Mouse (Mus musculus): ENCODE data around the gene Mrps10.
"Not testable (repeated sequence)": the region's sequence is repeated elsewhere in the genome, so short reads cannot be mapped to it uniquely, and the experiment has no call there.

The Mrps10 gene

DNA sequence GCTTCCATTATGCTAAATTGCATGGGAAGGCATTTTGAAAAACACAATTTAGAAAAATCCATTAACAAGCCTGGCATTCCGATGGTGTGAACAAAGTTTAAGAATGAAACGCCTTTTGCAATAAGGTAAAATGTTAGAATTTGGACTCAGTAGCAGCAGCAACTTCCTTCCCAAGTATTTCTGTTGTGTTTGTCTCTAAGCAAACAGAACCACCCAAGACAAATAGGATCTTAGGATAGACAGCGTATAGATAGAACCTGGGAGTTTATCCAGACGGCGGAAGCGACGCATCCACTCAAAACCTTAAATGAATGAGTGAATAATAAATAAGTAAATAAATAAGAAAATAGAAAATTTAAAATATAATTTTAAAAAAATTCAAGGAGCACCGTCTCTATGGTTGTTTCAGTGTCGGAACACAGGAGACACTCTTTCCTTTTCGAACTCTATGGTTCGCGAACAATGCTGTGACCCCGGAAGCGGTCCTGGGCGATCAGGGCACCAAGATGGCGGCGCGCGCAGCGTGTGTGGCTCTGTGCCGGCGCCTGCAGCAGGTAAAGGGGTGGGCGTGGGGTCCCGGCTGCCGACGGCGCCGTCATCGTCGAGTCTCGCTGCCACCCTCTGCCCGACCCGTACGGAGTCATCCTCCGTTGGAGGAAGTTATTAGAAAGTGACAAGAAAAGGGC lies at the start of gene Mrps10:
Gene Mrps10, plus strand, starts transcription at position 487 of the 686 bp plus-strand sequence.
- DNase-seq (ENCODE audit: low read depth, low spot score) = peak; percentile 86

DNA sequence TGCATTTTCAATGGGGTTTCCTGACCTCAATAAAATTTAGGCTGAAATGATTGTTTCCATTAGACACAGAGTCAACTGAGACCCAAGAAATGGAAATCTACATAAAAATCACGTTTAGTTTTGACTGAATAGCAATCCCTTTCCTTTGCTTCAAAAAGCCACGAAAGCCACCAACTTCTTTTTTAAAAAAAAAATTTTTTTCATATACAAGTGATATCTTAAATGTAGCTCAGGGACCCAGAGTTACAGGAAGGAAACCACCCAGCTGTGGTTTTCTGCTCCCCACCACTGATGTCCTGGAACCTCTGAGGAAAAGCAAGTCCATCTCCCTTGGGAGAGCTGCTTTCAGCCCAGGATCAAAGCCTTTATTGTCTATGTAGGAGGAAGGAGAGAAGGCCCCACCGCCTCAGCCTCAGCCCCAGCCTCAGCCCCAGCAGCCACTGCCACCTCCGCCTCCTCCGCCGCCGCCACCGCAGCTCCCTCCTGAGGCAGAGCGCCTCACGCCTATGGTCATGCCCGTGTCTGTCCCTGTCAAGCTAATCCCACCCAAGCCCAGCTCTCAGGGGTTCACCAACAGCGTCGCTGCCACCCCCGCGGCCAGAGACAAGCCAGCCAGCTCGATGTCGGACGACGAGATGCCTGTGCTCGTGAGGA lies 49.6 kb upstream of the Mrps10 start:
- DNase-seq (ENCODE audit: low read depth, low spot score) = no peak

DNA sequence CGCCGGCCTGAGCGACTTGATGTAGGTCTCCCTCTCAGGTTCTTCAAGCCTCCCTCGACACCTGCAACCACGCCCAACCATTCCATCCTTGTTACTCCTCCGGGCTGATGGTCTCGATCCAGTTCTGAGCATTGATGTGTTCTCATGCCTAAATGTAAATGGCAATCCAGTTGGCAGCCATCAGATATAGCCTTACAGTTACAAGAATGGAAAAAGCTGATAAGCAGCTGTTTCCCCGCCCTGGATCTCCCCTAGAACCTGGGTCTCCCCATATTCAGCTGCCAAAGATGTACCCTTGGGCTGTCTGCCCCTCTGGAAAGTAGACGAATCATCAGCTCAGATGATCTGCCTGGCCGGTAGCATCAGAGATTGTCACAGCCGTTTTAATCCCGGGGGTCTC lies 48.9 kb upstream of the Mrps10 start:
- no peak for DNase-seq (ENCODE audit: low read depth, low spot score)

DNA sequence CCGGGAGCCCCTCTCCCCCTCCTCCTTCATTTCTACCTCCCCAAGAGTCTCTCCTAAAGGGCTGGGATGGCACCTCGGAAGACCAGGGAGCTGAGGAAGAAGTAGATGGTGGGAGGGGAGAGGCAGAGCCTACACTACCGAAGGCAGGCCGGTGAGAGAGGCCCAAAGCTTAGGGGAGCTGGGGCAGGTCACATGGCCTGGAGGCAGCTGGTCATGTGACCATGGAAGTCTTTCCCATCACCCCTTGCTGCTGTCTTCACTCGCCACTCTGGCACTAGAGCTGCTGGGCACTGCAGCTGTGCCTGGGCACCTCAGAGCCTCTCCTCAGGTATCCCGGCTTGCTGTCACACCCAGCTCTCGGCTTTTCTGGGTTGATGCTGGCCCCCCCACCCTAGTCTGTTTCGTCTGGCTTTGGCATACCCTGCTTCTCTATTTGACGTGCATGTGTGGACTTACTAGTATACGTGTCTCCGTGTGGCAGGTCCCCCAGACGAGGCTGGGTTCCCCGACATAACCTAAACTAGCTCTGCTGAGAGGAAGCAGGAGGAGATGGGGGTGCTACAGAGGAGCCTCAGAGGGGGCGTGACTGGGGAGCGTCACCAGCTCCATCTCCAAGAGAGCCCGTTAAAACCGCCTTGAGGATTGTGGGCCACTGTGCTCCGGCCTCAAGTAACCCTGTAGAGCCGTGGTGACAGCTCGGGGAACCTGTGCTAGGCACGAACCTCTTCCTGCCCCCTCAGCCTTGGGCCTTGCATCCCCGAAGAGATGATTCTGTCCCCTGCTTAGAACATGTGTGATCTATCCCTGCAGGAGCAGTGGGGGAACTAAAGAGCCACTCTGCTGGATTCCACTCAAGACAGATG lies 46.3 kb upstream of the Mrps10 start:
- DNase-seq (ENCODE audit: low read depth, low spot score) = no peak

DNA sequence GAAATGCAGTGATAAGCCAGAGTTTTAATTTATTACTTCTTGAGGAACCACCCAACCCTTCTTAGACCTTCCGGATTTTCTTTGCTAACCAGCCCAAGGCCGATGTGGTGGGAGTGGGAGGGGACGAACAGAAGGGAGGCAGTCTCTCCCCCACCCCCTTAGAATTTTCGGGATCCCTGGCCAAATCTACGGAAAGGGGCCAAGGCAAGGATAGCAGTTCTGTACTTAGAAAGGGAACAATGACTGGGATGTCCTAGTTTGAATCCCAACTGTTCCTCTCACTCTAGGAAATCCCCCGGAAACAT lies 45.7 kb upstream of the Mrps10 start:
- DNase-seq (ENCODE audit: low read depth, low spot score) = no peak

DNA sequence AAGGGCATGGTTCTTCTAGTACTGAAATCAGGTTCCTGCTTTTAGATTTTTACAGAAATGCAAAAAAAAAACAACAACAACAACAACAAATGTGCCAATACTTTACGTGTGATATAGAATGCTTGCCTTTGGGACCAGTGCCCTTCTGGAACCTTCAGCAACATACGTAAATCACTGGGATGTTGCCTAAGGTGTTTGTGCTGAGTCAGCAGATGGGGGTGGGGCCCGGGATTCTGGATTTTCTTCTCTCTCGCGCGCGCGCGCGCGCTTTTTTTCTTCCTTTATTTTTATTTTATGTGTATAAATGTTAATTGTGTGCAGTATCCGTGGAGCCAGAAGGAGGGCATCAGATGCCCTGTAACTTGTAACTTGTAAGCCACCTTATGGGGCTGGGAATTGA lies 41.1 kb upstream of the Mrps10 start:
- no peak for DNase-seq (ENCODE audit: low read depth, low spot score)

DNA sequence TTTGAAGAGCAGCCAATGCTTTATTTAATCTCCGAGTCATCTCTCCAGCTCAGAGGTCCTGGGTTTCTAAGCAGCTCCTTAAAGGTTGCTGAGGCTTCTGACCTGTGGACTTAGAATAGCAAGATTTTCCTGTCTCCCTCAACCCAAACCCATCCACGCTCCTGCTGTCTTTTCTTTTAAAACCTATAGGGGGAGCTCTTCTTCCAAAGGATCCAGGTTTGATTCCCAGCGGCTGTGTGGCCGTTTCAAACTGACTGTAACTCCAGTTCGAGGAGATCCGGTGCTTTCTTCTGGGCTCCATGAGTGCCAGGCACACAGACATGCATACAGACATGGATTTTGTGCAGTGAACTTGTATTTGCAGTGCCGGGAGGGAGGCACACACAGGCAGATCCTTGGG lies 40.7 kb upstream of the Mrps10 start:
- no peak for DNase-seq (ENCODE audit: low read depth, low spot score)

DNA sequence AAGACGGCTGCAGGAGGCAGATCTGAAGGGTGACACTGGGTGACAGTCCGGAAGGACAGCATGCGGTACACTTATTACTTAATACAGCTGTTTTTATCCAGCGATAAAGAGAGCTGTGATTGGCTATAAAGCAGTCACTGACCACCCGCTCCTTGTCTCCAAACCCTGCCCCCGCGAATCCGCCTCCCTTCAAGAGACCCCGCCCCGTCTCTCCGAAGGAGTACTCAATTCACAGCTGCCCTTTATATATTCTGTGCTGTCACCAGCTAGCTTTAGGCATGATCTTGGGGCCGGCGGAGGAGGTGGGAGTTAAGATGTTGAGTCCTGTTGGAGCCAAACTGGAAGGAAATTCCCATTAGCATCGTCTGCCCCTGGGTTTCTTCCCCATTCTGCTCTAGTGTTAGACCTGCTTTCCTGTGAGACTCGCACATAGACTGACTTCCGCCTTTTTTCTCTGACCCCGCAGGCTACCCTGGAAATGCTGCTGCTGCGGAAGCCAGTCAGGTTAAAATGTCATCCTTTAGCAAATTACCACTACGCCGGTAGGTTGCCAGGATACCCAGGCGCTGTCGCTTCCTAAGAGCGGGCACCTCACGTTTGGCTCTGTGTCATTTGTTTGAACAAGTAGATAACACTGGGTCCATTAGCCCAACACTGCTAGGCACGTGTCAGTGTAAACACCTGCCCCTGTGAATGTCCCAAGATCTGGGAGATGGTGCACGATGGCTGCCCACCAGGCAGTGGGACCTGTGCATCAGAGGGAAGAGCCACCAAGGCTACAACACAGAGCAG lies 39.9 kb upstream of the Mrps10 start:
- DNase-seq (ENCODE audit: low read depth, low spot score) = no peak

DNA sequence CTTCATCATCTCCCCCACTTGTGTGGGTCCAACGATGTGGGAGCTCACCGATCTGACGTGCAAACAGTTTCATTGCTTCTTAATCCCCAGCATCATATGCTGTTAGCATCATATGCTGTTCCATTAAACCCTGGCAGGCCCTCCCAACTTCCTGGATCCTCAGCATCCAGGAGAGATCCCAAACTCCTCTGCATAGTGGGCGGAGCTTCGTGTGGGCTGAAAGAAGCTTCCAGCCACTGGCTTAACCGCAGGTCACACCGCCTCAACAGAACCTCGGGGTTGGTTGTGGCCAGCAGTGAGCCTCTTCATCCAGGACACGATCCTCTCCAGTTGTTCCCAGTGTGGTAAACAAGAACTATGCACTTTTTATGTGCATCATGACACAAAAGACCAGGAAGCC lies 38.1 kb upstream of the Mrps10 start:
- DNase-seq (ENCODE audit: low read depth, low spot score) = no peak

DNA sequence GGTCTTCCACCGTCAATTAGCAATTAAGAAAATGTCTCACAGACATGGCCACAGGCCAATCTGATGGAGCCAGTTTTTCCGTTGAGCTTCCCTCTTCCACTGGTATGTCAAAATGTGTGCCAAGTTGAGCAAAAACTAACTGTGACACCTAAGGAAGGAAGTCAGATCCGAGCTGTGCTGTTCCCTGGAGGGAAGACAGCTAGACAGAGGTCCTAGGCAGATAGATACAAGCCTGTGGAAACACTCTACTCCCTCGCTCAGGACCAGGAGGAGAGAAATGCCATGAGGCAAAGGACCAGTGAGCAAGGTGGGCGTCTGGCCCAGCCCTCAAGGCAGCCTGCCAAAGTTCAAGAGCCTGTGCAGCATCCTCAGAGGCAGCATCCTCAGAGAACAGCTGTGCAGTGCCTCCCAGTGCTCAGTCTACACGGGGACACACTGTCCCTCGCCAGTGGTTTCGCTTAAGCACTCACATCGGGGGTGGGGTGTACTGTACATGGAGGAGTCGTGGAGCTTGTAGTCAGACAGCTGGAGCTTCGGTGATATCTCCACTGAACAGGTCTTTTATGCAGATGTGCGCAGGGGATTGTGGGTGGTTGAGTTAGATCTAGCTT lies 36.6 kb upstream of the Mrps10 start:
- DNase-seq (ENCODE audit: low read depth, low spot score) = no peak

DNA sequence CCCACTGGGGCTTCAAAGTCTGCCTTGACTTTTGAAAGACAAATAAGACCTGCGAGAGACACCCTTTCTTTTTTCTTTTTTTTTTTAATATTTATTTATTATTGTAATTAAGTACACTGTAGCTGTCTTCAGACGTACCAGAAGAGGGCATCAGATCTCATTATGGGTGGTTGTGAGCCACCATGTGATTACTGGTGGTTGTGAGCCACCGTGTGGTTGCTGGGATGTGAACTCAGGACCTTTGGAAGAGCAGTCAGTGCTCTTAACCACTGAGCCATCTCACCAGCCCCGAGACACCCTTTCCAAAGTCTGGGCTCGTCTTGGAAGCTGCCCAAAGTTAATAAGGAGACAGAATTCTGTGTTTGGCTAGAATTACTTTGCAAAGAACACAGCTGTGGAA lies 36.0 kb upstream of the Mrps10 start:
- not testable (repeated sequence) for DNase-seq (ENCODE audit: low read depth, low spot score)

DNA sequence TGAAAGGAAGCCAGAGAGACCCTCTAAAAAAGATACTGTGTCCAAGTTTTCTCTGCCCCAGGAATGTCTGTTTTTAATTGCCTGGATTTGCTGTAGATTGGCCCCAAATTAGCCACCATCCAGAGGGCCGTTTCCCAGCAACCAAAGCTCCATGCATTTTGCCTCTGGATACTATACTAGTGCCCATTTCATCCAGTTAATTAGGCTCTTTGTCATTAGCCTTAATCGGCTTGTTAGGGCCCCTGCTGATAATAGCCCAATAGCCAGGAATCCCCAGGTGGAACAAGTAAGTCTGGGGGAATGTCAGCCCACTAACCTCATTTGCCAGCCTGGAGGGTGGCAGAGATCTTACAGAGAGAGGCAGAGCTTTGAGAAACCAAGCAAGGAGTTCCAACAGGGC lies 35.3 kb upstream of the Mrps10 start:
- DNase-seq (ENCODE audit: low read depth, low spot score) = no peak

DNA sequence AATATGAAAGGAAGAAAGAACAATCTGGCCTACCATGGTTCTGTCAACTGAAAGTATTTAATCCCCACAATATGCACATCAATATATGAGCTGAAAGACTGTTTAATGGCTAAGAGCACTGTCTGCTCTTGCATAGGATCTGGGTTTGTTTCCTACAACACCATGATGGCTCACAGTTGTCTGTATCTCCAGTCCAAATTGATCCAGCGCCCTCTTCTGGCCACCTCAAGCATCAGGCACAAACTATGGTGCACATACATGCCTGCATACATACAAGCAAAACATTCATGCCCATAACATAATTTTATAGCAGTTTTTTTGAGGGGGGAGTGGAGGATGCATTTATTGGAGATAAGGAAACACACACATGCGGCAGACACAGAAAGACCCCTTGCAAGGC lies 25.6 kb upstream of the Mrps10 start:
- no peak for DNase-seq (ENCODE audit: low read depth, low spot score)

DNA sequence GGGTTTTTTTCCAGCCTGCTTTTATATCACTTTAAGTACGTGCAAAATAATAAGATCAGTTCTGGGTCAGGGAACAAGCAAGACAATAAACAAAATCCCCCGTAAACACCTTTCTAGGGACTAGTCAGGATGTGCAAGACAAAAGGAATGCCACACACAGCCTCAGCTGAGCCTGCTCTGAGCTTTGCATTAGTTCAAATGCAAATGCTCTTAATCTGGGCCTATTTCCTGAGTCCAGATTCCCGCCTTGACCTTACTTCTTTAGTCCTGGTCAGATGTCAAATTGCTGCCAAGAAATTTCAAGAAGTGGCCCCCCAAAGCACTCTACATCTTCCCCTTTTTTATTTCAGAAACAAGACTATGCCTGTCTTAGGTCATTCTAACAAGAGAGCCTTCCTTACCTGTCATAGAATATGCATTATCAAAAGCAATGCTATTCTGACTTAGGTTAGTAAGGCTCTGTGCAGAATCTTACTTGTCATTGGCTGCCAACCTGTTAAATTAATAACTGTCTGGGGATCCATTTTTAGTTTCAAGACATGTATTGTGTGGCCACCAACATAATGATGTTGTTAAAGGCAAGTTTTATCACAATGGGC lies 18.9 kb upstream of the Mrps10 start:
- no peak for DNase-seq (ENCODE audit: low read depth, low spot score)

DNA sequence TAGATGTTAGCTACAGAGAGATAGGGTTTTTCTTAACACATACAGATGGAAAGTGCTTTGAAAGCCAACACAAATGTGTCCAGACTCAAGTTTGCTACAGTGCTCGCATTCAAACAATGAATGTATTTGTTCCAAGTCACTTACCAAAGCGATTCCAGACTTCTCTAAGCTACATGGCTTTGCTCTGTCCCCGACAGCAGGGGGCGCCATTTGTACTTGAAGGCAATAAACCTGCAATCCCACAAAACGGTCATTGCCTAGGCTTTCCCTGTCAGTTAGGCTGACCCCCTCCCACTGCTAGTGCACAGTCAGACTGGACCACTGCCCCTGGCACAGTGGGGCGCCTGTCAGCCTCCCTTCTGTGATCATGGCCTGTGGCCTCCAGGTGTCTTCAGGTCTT lies 8.7 kb upstream of the Mrps10 start:
- peak; percentile 17 for DNase-seq (ENCODE audit: low read depth, low spot score)

DNA sequence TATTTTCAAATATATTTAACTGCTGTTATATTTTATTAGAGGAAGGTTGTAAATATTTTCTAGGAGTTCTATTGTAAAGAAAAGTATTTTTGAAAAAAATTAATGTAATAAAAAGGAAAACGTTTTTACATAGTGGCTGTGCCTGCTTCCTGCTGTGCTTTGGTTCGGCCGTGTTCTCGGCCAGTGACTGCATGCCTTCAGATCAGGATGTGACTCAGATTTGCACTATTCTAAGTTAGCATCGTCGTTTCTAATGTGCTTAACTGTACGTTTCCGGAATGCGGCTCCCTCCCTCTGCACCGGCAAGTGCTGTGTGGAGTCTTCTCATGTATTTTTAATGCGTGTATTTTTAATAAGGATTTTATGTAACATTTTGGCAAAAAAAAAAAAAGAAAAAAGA lies 7.3 kb upstream of the Mrps10 start:
- no peak for DNase-seq (ENCODE audit: low read depth, low spot score)

DNA sequence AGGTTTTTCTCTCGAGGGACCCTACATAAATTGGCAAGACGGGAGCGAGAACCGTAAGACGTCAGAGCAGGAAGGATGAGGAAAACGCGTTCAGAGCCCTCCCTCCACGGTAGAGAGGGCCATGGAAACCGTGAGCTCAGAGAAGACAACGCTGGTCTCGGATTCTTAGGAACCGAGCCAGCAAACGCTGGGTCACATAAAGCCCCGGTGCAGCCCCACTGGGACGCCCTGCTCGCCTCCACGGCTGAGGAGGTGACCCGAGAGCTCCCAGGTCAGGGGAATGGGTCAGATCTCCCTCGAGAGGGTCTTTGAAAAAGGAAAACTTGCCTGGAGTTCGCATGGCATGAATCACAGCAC lies 378 bp downstream of the Mrps10 start:
- DNase-seq (ENCODE audit: low read depth, low spot score) = no peak

DNA sequence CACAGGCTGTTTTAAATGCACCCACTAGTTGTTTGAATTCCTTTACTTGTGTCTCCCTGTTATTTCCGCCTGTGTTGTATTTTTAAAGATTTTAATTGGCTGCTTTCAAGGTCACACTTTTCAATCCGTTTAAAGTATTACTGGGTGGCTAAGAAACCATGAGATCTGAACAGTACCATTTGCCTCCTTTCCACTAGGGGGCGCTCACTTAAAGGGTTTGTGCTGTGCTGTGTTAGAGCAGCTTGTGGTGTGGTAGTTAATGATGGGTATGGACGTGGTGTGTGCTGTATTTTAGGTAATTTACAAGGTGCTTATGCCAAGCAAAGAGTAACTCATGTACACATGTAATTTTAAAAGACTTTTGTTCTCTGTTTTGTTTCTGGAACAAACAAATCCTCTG lies 2.8 kb downstream of the Mrps10 start:
- peak; percentile 38 for DNase-seq (ENCODE audit: low read depth, low spot score)

DNA sequence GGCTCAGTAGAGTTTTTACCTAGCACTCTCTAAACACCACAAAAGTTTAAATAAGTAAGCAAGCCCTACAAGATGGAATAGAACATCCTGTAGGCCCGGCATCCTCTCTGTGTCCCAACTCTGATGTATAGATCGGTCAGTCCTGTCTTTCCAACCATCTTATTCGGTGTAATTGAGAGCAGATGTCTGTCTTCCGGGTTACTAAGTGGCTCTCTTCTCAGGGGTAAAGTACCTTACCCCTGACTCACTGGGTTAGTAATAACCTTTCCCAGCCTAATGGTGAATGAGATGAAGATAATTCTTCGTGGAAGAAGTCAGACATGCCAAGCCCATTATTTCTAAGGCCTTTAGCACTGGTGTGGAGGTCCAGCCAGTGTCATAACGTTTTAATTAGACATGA lies 5.3 kb downstream of the Mrps10 start:
- no peak for DNase-seq (ENCODE audit: low read depth, low spot score)

DNA sequence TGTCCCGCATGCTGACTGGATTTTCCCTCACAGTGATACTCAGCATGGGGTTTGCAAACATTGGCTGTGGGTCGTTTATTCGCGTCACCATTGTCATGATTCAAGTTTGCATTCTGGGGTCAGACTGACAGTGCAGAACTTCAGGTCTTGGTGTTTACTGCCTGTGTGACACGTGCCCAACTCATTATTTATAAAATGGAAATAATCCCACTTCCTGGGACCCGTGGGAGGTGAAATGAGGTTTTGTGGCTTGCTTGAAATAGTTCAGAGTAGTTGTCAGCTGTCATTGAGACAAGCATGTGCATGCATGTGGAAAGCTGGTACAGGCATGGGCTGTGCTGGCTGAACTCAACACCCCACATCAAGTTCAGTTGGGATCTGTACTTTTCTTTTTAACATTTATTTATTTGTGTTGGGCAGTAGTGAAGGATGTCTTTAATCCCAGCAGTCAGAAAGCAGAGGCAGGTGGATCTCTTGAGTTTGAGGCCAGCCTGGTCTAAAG lies 8.1 kb downstream of the Mrps10 start:
- no peak for DNase-seq (ENCODE audit: low read depth, low spot score)

DNA sequence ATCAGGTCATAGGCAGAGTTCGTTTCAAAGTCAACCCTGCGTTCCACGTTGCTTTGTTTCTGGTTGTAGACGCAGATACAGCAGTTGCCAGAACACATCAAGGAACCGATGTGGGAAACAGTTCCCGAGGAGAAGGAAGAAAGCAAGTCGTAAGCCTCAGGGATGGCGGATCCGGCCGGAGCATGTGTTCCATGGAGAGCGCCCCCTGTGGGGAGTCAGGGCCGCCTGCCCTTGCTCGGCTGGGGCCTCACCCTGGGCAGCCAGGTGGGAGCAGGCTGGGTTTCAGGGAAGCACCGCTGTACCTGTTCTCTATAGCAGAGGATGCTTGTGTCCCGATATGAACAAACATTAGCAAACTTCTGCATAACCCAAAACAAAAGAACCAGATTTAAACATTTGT lies 9.4 kb downstream of the Mrps10 start:
- no peak for DNase-seq (ENCODE audit: low read depth, low spot score)

Data from embryo, embryonic 11.5 days (tissue).